10 mouse cellular contexts compared by ENCODE assay signal in the genomic region with DNA sequence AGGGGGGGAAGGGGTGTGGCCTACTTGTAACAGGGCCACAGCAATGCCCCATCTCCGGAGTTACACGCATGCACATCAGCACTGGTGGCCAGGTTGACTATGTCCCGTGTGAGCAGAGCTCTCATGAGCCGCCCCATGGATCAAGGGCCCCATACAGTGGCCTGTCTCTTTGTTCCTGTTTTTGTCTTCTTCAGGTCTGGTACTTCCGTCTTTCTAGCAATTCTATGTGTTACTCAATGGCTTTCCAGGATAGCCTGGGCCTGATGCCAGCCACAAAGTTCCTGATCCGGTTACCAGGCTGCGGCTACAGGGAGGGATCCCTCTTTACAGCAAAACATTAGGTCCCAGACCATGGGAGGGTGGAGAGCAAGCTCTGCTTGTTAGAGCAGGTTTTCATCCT. TPM values are rescaled to one million over a fixed set of nuclear protein-coding genes. Genes with fewer than 3 reads are reported as not detected.
A peak's percentile ranks its signal among the peaks of the same experiment; 100 is the strongest.
DNase-seq lines count a peak whose midpoint lies in the region.
"Had no signal": no experiment of that assay in that cellular context is flagged by ENCODE, and none has a peak within 500 bp of the region (broad histone marks: within the 10 kb centered on the region; RNA-seq: fewer than 3 reads in every experiment).

No protein-coding gene starts in this region.

- DNase-seq in layer of hippocampus, adult 11-12 months (ENCODE audit: low spot score) = peak; percentile 32
- no peak for DNase-seq in layer of hippocampus, adult 9-10 months (ENCODE audit: low spot score)
- DNase-seq in adrenal gland, postnatal 14 days = peak; percentile 61
- peak; percentile 64 for DNase-seq in gastrocnemius, adult 18-20 months (ENCODE audit: low spot score)
- DNase-seq in lung, postnatal 14 days = peak; percentile 63
- DNase-seq in urinary bladder, postnatal 25 days (ENCODE audit: low spot score) = no peak
- no peak for DNase-seq in cerebellum, adult 18-20 months
- DNase-seq in thymus, postnatal 0 days (ENCODE audit: low spot score) = no peak
- DNase-seq: thymus, postnatal 25 days had no signal

RNA-seq across cellular contexts. Expression of a gene that starts 39.1 kb away (rescaled TPM):
- 39.6 and 40.4 TPM in 2 replicates for total RNA-seq in adrenal gland, postnatal 14 days (2021)
- total RNA-seq in gastrocnemius, adult 18-20 months (2021) = 10 to 100 TPM; 15.0 to 17.5 TPM
- polyA plus RNA-seq in thymus, postnatal 0 days (2015; fragmentation: Nextera tagmentation; extraction: Ambion mirVana) = 11.8 and 16.3 TPM in 2 replicates

RNA-seq across cellular contexts. Expression of a gene that starts 39.4 kb away (rescaled TPM):
- not detected in 2 replicates for total RNA-seq in adrenal gland, postnatal 14 days (2021)
- not detected for total RNA-seq in gastrocnemius, adult 18-20 months (2021)
- 0.35 and 0.39 TPM in 2 replicates for polyA plus RNA-seq in thymus, postnatal 0 days (2015; fragmentation: Nextera tagmentation; extraction: Ambion mirVana)
- polyA plus RNA-seq: lung, embryonic 15.5 days had no signal

Comparison
In these comparisons a context has a peak if more than half of its experiments do, and no peak if none do; other contexts are left out.
1. DNase-seq: peak in layer of hippocampus, adult 11-12 months (single experiment), adrenal gland, postnatal 14 days (single experiment), gastrocnemius, adult 18-20 months (single experiment) and lung, postnatal 14 days (single experiment); none in layer of hippocampus, adult 9-10 months (single experiment), urinary bladder, postnatal 25 days (single experiment), cerebellum, adult 18-20 months (0 of 2) and thymus, postnatal 0 days (single experiment).